Mouse (Mus musculus) heart, embryonic 14.5 days (tissue): Measurements from ENCODE around the gene Ttll6. TPM values are rescaled to one million over a fixed set of nuclear protein-coding genes. Genes with fewer than 3 reads are reported as not detected.

Experiments
- ATAC-seq: fragments of 200-750 bp; cut with Nextera tagmentation; 2 replicates; pipeline ENCODE4 v1.8.0; 2017; ENCODE audit warnings: low read depth, moderate TSS enrichment; ENCODE audit not compliant: insufficient number of reproducible peaks, insufficient read depth, low FRiP score
- H3K27ac ChIP-seq, 2 experiments: fragments of 200-500 bp in 1 of 2; fragments of 300-500 bp in 1 of 2; sonication (generic) in 1 of 2; replicated peaks in 1 of 2; 2 replicates each; pipeline ENCODE4 v1.5.1; 2012 to 2014; ENCODE audit warnings: low read depth in 2 of 2, low read length in 2 of 2, control low read depth in 1 of 2, mild to moderate bottlenecking in 1 of 2, mixed read lengths in 1 of 2; ENCODE audit not compliant: control insufficient read depth in 1 of 2, insufficient read depth in 1 of 2
- H3K27me3 ChIP-seq: fragments of 300-500 bp; sonication (generic); 2 replicates; pipeline ENCODE4 v1.6.1; 2014; ENCODE audit warnings: mild to moderate bottlenecking, low read length, control low read depth; ENCODE audit not compliant: control insufficient read depth, insufficient read depth
- H3K36me3 ChIP-seq: fragments of 300-500 bp; sonication (generic); 2 replicates; pipeline ENCODE4 v1.6.1; 2014; ENCODE audit warnings: mild to moderate bottlenecking, control low read depth, low read length, mixed read lengths; ENCODE audit not compliant: control insufficient read depth, insufficient read depth
- H3K4me1 ChIP-seq, 2 experiments: fragments of 200-500 bp in 1 of 2; fragments of 300-500 bp in 1 of 2; sonication (generic) in 1 of 2; 2 replicates each; pipeline ENCODE4 v1.6.1; 2012 to 2014; ENCODE audit warnings: low read length in 2 of 2, control low read depth in 1 of 2, mixed read lengths in 1 of 2; ENCODE audit not compliant: control insufficient read depth in 2 of 2, insufficient read depth in 2 of 2
- H3K4me2 ChIP-seq: fragments of 300-500 bp; sonication (generic); 2 replicates; pipeline ENCODE4 v1.6.1; 2014; ENCODE audit warnings: mild to moderate bottlenecking, low read length
- H3K4me3 ChIP-seq, 2 experiments: fragments of 200-500 bp in 1 of 2; fragments of 300-500 bp in 1 of 2; sonication (generic) in 1 of 2; 2 replicates each; pipeline ENCODE4 v1.5.1; 2012 to 2014; ENCODE audit warnings: low read length in 2 of 2, mild to moderate bottlenecking in 2 of 2, control low read depth in 1 of 2, low read depth in 1 of 2, moderate library complexity in 1 of 2; ENCODE audit not compliant: control insufficient read depth in 1 of 2, insufficient read depth in 1 of 2
- H3K9ac ChIP-seq: fragments of 300-500 bp; sonication (generic); 2 replicates; pipeline ENCODE4 v1.6.1; 2014; ENCODE audit warnings: mild to moderate bottlenecking, low read length
- H3K9me3 ChIP-seq: fragments of 300-500 bp; sonication (generic); 2 replicates; pipeline ENCODE4 v1.6.1; 2016; ENCODE audit warnings: low read length, control low read depth; ENCODE audit not compliant: control insufficient read depth
- WGBS: fragments of 180-500 bp; shearing (Covaris S2); extraction: QIAGEN DNeasy Blood & Tissue Kit; methylation state at CpG from one replicate; pipeline ENCODE4 v1.1.7; 2014; 5-methylcytosine and 5-hydroxymethylcytosine counted together
- polyA plus RNA-seq: library from polyadenylated mRNA; unstranded; fragments of >200 nt; fragmentation: Nextera tagmentation; extraction: Ambion mirVana; gene quantifications from 2 replicates; pipeline ENCODE4 v1.2.1, GENCODE M21; 2014

Gene Ttll6
- polyA plus RNA-seq, 1 experiment from 2014 or later: not detected

- 6% methylated on average over 11 of the region's 11 CpGs for WGBS
- no peaks in the 10 kb centered on the region for H3K9me3 ChIP-seq
- H3K27me3 ChIP-seq: peaks cover 100% of the 10 kb centered on the region
- no peak overlapping the region for H3K4me2 ChIP-seq
- no peak overlapping the region for H3K4me3 ChIP-seq
- peaks cover 0 to 6% of the 10 kb centered on the region in 2 experiments; a peak in 1 of 4 replicates for H3K4me1 ChIP-seq
- no peaks in the 10 kb centered on the region for H3K36me3 ChIP-seq
- no peak overlapping the region for H3K27ac ChIP-seq
- H3K9ac ChIP-seq: no peak overlapping the region
- no peak for ATAC-seq
These were observed 61.5 kb downstream of the Ttll6 start for GRCm38 (mm10) chr11:96194961-96195640.

DNA sequence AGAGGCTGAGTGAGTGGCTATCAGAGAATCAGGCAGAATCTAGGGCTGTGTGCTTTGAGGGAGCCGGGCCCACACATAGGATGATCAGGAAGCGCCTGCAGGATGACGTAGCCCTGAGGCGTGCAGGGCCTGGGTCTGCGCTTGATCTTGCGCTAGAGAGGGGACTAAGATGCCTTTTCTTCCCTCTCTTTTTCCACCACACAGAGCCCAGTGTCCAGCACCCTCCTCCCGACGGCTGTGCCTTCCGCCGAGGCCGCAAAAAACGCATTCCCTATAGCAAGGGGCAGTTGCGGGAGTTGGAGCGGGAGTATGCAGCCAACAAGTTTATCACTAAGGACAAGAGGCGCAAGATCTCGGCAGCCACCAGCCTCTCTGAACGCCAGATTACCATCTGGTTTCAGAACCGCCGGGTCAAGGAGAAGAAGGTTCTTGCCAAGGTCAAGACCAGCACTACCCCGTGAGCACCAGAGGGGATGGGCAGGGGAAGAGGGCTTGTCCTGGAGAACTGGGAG, 62.2 kb downstream of the Ttll6 start:
- 1% methylated on average over 20 of the region's 20 CpGs for WGBS
- ATAC-seq: no peak

DNA sequence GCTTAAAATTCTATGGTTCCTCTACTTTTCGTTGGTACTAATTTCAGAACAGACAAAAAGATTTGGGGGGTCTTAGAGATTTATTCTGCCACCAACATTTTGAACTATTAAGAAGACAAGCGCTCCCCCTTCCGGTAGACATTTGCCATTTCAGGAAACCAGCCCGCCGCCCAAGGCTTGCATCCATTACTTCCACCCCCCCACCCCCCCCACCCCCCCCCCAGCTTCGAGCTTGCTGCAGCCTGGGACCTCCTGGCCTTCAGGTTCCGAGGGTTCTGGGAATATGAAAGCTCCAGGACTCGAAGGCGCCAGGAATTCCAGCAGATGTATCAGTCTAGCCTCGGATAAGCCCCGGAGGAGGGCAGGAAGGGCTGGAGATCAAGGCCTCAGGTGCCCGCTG, 65.1 kb downstream of the Ttll6 start:
- Histone ChIP-seq H3K4me3 (no peak overlapping the region), H3K36me3 (no peaks in the 10 kb centered on the region), H3K27ac (no peak overlapping the region), H3K27me3 (peaks cover 99% of the 10 kb centered on the region), H3K4me2 (no peak overlapping the region), H3K4me1 (peaks cover 0 to 6% of the 10 kb centered on the region in 2 experiments; a peak in 1 of 4 replicates), H3K9ac (no peak overlapping the region), H3K9me3 (no peaks in the 10 kb centered on the region)
- no peak for ATAC-seq
- 1% methylated on average over 12 of the region's 12 CpGs for WGBS

More for the DNA sequence above, 62.2 kb downstream of the Ttll6 start:
- H3K4me2 ChIP-seq: no peak overlapping the region
- H3K9me3 ChIP-seq: no peaks in the 10 kb centered on the region
- peaks cover 0 to 6% of the 10 kb centered on the region in 2 experiments; a peak in 1 of 4 replicates for H3K4me1 ChIP-seq
- H3K4me3 ChIP-seq: no peak overlapping the region
- no peak overlapping the region for H3K9ac ChIP-seq
- no peak overlapping the region for H3K27ac ChIP-seq
- peaks cover 100% of the 10 kb centered on the region for H3K27me3 ChIP-seq
- H3K36me3 ChIP-seq: no peaks in the 10 kb centered on the region

- no peaks in the 10 kb centered on the region for H3K36me3 ChIP-seq
- 3% methylated on average over 22 of the region's 22 CpGs for WGBS
- H3K27ac ChIP-seq: no peak overlapping the region
- H3K4me1 ChIP-seq: peaks cover 0 to under 1% of the 10 kb centered on the region in 2 experiments; a peak in 1 of 4 replicates
- H3K27me3 ChIP-seq: peaks cover 99% of the 10 kb centered on the region
- no peak overlapping the region for H3K9ac ChIP-seq
- no peak overlapping the region for H3K4me2 ChIP-seq
- no peaks in the 10 kb centered on the region for H3K9me3 ChIP-seq
- no peak overlapping the region for H3K4me3 ChIP-seq
- no peak for ATAC-seq
These were observed 65.8 kb downstream of the Ttll6 start for GRCm38 (mm10) chr11:96199181-96200086.

DNA sequence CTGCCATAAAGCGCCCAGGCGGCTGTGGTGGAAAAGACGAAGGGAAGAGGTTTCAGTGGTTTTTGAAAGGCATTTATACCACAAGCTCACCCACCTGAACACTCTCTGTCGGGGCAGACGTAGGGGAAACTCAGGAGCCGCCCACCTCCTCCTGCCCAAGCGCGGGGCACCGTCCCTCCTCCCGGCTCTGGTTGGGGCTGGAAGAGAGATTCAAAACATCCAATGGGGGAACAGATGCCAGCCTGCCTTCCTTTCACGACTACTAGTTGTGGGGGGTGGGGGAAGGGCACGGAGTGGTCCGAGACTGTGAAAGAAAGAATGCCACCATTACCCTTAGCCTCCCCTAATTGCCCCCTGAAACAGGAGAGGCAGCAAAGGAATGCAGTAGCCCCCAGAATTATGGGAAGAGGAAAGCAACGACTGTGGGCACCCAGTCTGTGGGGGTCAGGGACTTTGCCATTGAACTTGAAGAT, 66.6 kb downstream of the Ttll6 start:
- Histone ChIP-seq H3K36me3 (no peaks in the 10 kb centered on the region), H3K4me2 (no peak overlapping the region), H3K27ac (no peak overlapping the region), H3K9me3 (no peaks in the 10 kb centered on the region), H3K4me3 (no peak overlapping the region), H3K4me1 (no peaks in the 10 kb centered on the region; a peak in 1 of 4 replicates), H3K27me3 (peaks cover 99% of the 10 kb centered on the region), H3K9ac (no peak overlapping the region)
- WGBS: under 1% methylated on average over 14 of the region's 14 CpGs
- no peak for ATAC-seq

DNA sequence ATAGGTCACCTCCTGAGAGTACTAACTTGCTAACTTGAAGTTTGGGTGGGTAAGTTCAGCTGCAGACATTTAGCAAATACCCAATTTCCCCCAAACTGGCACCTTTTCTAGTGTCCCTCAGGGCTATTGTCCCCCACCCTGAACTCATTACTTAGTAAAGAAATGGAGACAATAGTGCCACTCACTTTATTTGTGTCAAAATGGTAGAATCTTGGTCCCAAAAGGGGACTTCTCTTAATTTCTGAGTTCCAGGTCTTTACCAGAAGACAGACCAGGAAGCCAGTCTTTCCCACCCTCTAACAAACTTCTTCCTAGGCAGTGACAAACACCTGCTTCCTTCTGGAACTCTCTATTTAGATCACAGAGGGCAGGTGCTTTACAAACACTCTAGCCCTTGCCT, 68.2 kb downstream of the Ttll6 start:
- Histone ChIP-seq H3K27me3 (peaks cover 99% of the 10 kb centered on the region), H3K36me3 (no peaks in the 10 kb centered on the region), H3K4me1 (no peaks in the 10 kb centered on the region; a peak in 1 of 4 replicates), H3K9me3 (no peaks in the 10 kb centered on the region), H3K9ac (no peak overlapping the region), H3K4me2 (no peak overlapping the region), H3K27ac (no peak overlapping the region), H3K4me3 (no peak overlapping the region)
- ATAC-seq: no peak

- H3K4me2 ChIP-seq: no peak overlapping the region
- no peak overlapping the region for H3K27ac ChIP-seq
- H3K36me3 ChIP-seq: no peaks in the 10 kb centered on the region
- H3K4me3 ChIP-seq: no peak overlapping the region
- no peaks in the 10 kb centered on the region for H3K9me3 ChIP-seq
- no peak for ATAC-seq
- peaks cover 99% of the 10 kb centered on the region for H3K27me3 ChIP-seq
- no peaks in the 10 kb centered on the region; a peak in 1 of 4 replicates for H3K4me1 ChIP-seq
- WGBS: 0% methylated on average over 14 of the region's 14 CpGs
- no peak overlapping the region for H3K9ac ChIP-seq
These were observed 69.0 kb downstream of the Ttll6 start for GRCm38 (mm10) chr11:96202401-96203081.
